Mouse (Mus musculus) heart, adult 10 weeks (tissue): ENCODE results near the gene Gata1. TPM values are rescaled to one million over a fixed set of nuclear protein-coding genes. Genes with fewer than 3 reads are reported as not detected.

Experiments used
- polyA plus RNA-seq: library from polyadenylated mRNA; stranded (reverse); fragments of 350-450 nt; fragmentation: Illumina TruSeq; extraction: RNeasy Lipid Tissue Mini Kit (QIAGEN cat#74804); gene quantifications from one replicate; pipeline ENCODE4 v1.2.3, GENCODE M21; 2014; ENCODE audit warnings: low read depth, low replicate concordance

The Gata1 gene
- polyA plus RNA-seq, result not detected

GRCm38 (mm10) chrX:7977892-7978291 is at the start of gene Gata1:
Gene Gata1 (minus strand): TSS chrX:7978071.

GRCm38 (mm10) chrX:8018286-8018685 is 40.4 kb upstream of the Gata1 start, which contains the start of gene Glod5:
Gene Glod5 (minus strand): TSS chrX:8018492.

GRCm38 (mm10) chrX:7947108-7947899 is 30.6 kb downstream of the Gata1 start, which contains the start of gene Hdac6:
Gene Hdac6 (minus strand): TSS chrX:7947889.

GRCm38 (mm10) chrX:7928270-7928790 is 49.5 kb downstream of the Gata1 start, which contains the start of gene Eras:
Gene Eras (minus strand): TSS chrX:7928607.

GRCm38 (mm10) chrX:7919601-7920383 is 58.1 kb downstream of the Gata1 start, which contains the start of gene Pcsk1n:
Gene Pcsk1n (plus strand): TSS chrX:7919822.

Other genes with a start within 250 kb of the Gata1 start
- gene Praf2, start 249.6 kb downstream of the Gata1 start, polyA plus RNA-seq, result 8.6 TPM
- gene Ccdc120, start 227.2 kb downstream of the Gata1 start, polyA plus RNA-seq, result 0.60 TPM
- 13.1 TPM for gene Tfe3, start 215.5 kb downstream of the Gata1 start, polyA plus RNA-seq
- 40.7 TPM for gene Gripap1, start 188.3 kb downstream of the Gata1 start, polyA plus RNA-seq
- 0.71 TPM for gene Kcnd1, start 155.8 kb downstream of the Gata1 start, polyA plus RNA-seq
- 30.2 TPM for gene Otud5, start 136.7 kb downstream of the Gata1 start, polyA plus RNA-seq
- gene Pim2, start 99.8 kb downstream of the Gata1 start, polyA plus RNA-seq, result 3.6 TPM
- gene Slc35a2, start 94.0 kb downstream of the Gata1 start, polyA plus RNA-seq, result 21.7 TPM
- gene Pqbp1, start 78.8 kb downstream of the Gata1 start, polyA plus RNA-seq, result 41.7 TPM
- gene Timm17b, start 78.7 kb downstream of the Gata1 start, polyA plus RNA-seq, result 22.8 TPM
- gene Gm10491, start 70.2 kb downstream of the Gata1 start, polyA plus RNA-seq, result not detected
- gene Gm10490, start 68.5 kb downstream of the Gata1 start, polyA plus RNA-seq, result not detected
- not detected for gene Pcsk1n, start 58.2 kb downstream of the Gata1 start, polyA plus RNA-seq
- not detected for gene Eras, start 49.5 kb downstream of the Gata1 start, polyA plus RNA-seq
- 12.4 TPM for gene Hdac6, start 30.2 kb downstream of the Gata1 start, polyA plus RNA-seq
- not detected for gene Glod5, start 40.4 kb upstream of the Gata1 start, polyA plus RNA-seq
- 4.6 TPM for gene Suv39h1, start 96.7 kb upstream of the Gata1 start, polyA plus RNA-seq
- gene Was, start 112.4 kb upstream of the Gata1 start, polyA plus RNA-seq, result 1.2 TPM
- gene Wdr13, start 154.8 kb upstream of the Gata1 start, polyA plus RNA-seq, result 40.6 TPM
- gene Rbm3, start 167.8 kb upstream of the Gata1 start, polyA plus RNA-seq, result 112 TPM
- gene Tbc1d25, start 198.1 kb upstream of the Gata1 start, polyA plus RNA-seq, result 3.8 TPM
- gene Ebp, start 215.4 kb upstream of the Gata1 start, polyA plus RNA-seq, result 18.6 TPM
- 4.7 TPM for gene Porcn, start 228.5 kb upstream of the Gata1 start, polyA plus RNA-seq